Mouse (Mus musculus): ENCODE data around the gene Ttc34. TPM values are rescaled to one million over a fixed set of nuclear protein-coding genes. Genes with fewer than 3 reads are reported as not detected.

Gene Ttc34
- polyA plus RNA-seq, 1 experiment = not detected

DNA sequence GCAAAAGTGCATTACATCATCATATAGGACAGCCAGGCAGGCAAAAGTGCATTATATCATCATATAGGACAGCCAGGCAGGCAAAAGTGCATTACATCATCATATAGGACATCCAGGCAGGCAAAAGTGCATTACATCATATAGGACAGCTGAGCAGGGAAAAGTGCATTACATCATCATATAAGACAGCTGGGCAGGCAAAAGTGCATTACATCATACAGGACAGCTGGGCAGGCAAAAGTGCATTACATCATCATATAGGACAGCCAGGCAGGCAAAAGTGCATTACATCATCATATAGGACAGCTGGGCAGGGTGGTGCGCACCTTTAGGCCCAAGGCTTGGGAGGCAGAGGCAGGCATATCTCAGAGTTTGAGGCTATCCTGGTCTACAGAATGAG, 15.4 kb downstream of the Ttc34 start:
- Histone ChIP-seq H3K27ac (replicated peaks; ENCODE audit: low read depth, low read length) (no peak overlapping the region), H3K4me1 (ENCODE audit: control insufficient read depth, insufficient read depth, insufficient read length, low read length) (no peaks in the 10 kb centered on the region), H3K4me3 (ENCODE audit: insufficient read depth, low read depth, low read length) (no peak overlapping the region)

- Histone ChIP-seq H3K27ac (replicated peaks; ENCODE audit: low read depth, low read length) (no peak overlapping the region), H3K4me3 (ENCODE audit: insufficient read depth, low read depth, low read length) (no peak overlapping the region), H3K4me1 (ENCODE audit: control insufficient read depth, insufficient read depth, insufficient read length, low read length) (no peaks in the 10 kb centered on the region)
Measured at GRCm38 (mm10) chr4:154853881-154854280, 16.6 kb downstream of the Ttc34 start.

DNA sequence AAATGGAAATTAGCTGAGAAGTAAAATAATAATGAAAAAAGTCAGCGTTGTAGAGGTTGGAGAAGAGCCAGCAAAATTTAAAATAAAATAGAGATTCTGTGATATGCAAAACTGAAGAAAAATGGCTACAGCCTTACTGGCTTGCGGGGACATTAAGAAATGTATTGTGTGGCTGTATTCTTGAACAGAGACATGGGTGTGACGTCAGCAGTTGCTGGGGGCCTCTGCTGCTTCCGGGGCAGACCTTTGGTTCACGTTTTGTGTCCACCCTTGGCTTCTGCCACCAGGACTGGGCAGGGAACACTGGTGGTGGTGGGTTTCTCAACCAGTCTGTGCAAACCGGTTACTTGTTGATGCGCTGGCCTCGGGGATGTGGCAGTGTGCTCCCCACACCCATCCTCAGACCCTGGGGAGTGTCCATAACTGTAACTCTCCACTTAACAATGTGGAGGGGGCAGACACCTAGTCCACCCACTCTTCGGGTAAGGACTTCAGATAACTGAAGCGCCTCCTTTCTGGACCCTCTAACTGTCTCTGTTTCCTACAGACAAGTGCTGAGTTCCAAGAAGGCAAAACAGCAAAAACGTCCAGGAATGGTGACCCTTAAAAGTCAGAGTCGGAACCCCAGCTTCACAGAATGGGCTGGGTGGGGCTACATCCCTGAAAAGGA, 17.6 kb downstream of the Ttc34 start:
- Histone ChIP-seq H3K4me3 (ENCODE audit: insufficient read depth, low read depth, low read length) (no peak overlapping the region), H3K27ac (replicated peaks; ENCODE audit: low read depth, low read length) (no peak overlapping the region)

DNA sequence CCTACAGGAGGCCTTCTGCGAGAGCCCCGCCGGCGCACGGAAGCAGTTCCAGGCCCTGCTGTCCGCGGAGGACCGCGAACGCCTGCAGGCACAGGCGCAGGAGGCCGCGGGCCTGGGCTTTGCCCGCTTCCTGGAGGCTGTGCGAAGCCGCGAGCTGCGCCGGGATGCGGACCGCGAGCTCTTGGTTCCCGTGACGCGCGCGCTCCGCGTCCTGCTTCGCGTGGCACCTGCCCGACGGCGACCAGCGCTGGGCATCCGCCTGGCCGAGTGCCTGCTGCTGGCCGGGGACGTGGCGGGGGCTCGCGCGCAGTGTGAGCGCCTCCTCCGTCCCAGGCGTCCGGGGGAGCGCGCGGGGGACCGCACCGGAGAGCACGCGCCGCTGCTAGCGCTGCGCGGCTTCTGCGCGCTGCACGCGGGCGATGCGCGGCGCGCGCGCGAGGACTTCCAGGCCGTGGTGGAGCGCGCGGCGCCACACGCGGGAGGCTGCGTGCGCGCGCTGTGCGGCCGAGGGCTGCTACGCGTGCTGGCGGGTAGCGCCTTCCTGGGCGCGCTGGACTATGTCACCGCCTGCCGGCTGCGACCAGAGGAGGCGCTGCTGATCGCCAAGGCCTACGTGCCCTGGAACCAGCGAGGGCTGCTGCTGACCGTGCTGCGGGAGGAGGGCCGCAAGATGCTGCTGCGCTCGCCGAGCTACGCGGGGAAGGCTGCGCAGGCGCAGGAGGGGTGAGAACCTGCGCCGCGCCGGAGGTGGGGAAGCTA, 18.6 kb downstream of the Ttc34 start:
- Histone ChIP-seq H3K27ac (replicated peaks; ENCODE audit: low read depth, low read length) (no peak overlapping the region), H3K4me1 (ENCODE audit: control insufficient read depth, insufficient read depth, insufficient read length, low read length) (no peaks in the 10 kb centered on the region), H3K4me3 (ENCODE audit: insufficient read depth, low read depth, low read length) (peak overlapping the region; percentile 39)

More for the DNA sequence above, 17.6 kb downstream of the Ttc34 start:
- H3K4me1 ChIP-seq (ENCODE audit: control insufficient read depth, insufficient read depth, insufficient read length, low read length) = no peaks in the 10 kb centered on the region

- Histone ChIP-seq H3K27ac (replicated peaks; ENCODE audit: low read depth, low read length) (no peak overlapping the region), H3K4me1 (ENCODE audit: control insufficient read depth, insufficient read depth, insufficient read length, low read length) (no peaks in the 10 kb centered on the region), H3K4me3 (ENCODE audit: insufficient read depth, low read depth, low read length) (peak overlapping the region; percentile 39)
Measured at GRCm38 (mm10) chr4:154856480-154856837, 19.2 kb downstream of the Ttc34 start.

DNA sequence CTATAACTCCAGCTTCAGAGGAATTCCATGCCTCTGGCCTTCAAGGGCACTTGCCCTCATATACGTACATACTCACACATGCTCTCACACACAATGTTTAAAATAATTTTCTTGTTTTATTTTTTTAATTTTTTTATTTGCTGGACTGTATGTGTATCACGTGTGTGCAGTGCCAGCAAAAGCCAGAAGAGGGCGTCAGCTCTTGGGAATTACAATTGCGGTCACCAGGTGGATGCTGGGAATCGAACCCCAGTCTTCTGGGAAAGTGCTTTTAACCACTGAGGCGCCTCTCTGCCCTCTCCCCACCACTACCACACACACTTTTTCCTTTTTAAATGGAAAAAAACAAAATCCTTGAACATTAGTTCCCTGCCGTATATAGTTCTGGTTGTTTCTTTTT, 19.6 kb downstream of the Ttc34 start:
- no peak overlapping the region for H3K27ac ChIP-seq (replicated peaks; ENCODE audit: low read depth, low read length)
- no peak overlapping the region for H3K4me3 ChIP-seq (ENCODE audit: insufficient read depth, low read depth, low read length)
- H3K4me1 ChIP-seq (ENCODE audit: control insufficient read depth, insufficient read depth, insufficient read length, low read length) = no peaks in the 10 kb centered on the region

GRCm38 (mm10) chr4:154857366-154858240, 20.3 kb downstream of the Ttc34 start:
- no peak overlapping the region for H3K27ac ChIP-seq (replicated peaks; ENCODE audit: low read depth, low read length)
- no peak overlapping the region for H3K4me3 ChIP-seq (ENCODE audit: insufficient read depth, low read depth, low read length)
- H3K4me1 ChIP-seq (ENCODE audit: control insufficient read depth, insufficient read depth, insufficient read length, low read length) = no peaks in the 10 kb centered on the region

GRCm38 (mm10) chr4:154858601-154859000, 21.3 kb downstream of the Ttc34 start:
- Histone ChIP-seq H3K27ac (replicated peaks; ENCODE audit: low read depth, low read length) (no peak overlapping the region), H3K4me3 (ENCODE audit: insufficient read depth, low read depth, low read length) (no peak overlapping the region), H3K4me1 (ENCODE audit: control insufficient read depth, insufficient read depth, insufficient read length, low read length) (no peaks in the 10 kb centered on the region)

DNA sequence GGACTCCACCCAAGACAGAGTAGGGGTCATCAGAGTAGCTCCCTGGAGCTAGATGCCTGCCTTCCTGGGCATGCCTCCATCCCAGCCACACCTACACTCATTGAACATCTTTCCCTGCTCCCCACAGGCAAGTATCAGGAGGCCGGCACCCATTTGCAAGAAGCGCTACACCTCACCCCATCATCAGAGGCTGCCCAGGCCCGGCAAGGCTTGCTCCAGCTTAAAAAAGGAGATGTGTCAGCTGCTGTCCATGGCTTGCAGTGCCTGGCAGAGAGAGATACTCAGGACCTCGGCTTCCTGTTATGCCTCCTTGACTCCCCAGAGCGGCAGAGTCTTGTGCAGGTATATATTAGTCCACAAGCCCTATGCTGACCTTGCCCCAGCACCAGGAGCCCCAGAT, 24.7 kb downstream of the Ttc34 start:
- no peaks in the 10 kb centered on the region for H3K4me1 ChIP-seq (ENCODE audit: control insufficient read depth, insufficient read depth, insufficient read length, low read length)
- no peak overlapping the region for H3K27ac ChIP-seq (replicated peaks; ENCODE audit: low read depth, low read length)
- H3K4me3 ChIP-seq (ENCODE audit: insufficient read depth, low read depth, low read length) = no peak overlapping the region

- Histone ChIP-seq H3K27ac (replicated peaks; ENCODE audit: low read depth, low read length) (no peak overlapping the region), H3K4me3 (ENCODE audit: insufficient read depth, low read depth, low read length) (no peak overlapping the region), H3K4me1 (ENCODE audit: control insufficient read depth, insufficient read depth, insufficient read length, low read length) (no peaks in the 10 kb centered on the region)
Measured at GRCm38 (mm10) chr4:154863436-154863935, 26.2 kb downstream of the Ttc34 start.

DNA sequence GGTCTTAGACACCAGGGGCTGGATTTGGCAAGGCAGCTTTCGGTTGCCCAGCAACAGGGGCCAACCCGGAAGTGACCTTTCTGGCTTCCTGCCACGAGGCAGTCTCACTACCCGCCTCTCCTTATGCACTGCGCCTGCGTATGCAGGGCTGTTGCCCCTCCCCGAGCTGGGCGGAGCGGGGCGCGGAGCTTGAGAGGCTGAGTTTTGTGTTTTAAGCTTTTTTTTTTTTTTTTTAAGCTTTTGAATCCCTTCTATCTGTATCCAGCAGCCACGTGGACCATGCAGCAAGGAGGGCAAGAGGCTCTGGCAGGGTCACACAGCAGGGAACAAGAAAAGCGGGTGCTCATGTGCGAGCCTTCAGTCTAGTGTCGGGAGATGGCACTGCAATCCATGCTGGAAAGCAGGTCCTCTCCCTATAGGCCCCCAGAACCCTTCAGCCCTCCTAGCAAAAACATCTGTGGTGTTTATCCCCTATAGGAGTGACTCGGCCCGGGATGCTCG, 27.1 kb downstream of the Ttc34 start:
- Histone ChIP-seq H3K4me3 (ENCODE audit: insufficient read depth, low read depth, low read length) (peak overlapping the region; percentile 57), H3K27ac (replicated peaks; ENCODE audit: low read depth, low read length) (no peak overlapping the region), H3K4me1 (ENCODE audit: control insufficient read depth, insufficient read depth, insufficient read length, low read length) (no peaks in the 10 kb centered on the region)

- Histone ChIP-seq H3K27ac (replicated peaks; ENCODE audit: low read depth, low read length) (no peak overlapping the region), H3K4me3 (ENCODE audit: insufficient read depth, low read depth, low read length) (no peak overlapping the region), H3K4me1 (ENCODE audit: control insufficient read depth, insufficient read depth, insufficient read length, low read length) (no peaks in the 10 kb centered on the region)
Measured at GRCm38 (mm10) chr4:154864961-154865760, 27.9 kb downstream of the Ttc34 start.

DNA sequence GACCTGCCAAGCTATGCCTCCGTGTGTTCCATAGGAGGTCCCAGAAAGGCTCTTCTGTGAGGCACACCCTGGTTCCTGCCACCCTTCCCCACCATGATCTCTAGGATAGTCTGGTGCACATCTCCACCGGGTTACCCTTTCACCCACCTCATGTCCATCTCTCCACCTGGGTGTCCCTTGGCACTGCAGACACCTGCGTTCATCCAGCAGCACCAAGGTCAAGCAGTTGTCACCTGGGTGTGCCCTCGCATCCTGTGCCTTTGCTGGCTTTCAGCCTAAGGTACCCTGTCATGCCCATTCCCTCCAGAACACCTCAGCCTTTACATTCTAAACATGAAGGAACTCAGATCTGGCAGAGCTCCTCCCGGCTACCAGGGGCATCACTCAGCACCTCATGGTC, 29.1 kb downstream of the Ttc34 start:
- no peak overlapping the region for H3K4me3 ChIP-seq (ENCODE audit: insufficient read depth, low read depth, low read length)
- no peaks in the 10 kb centered on the region for H3K4me1 ChIP-seq (ENCODE audit: control insufficient read depth, insufficient read depth, insufficient read length, low read length)
- no peak overlapping the region for H3K27ac ChIP-seq (replicated peaks; ENCODE audit: low read depth, low read length)

DNA sequence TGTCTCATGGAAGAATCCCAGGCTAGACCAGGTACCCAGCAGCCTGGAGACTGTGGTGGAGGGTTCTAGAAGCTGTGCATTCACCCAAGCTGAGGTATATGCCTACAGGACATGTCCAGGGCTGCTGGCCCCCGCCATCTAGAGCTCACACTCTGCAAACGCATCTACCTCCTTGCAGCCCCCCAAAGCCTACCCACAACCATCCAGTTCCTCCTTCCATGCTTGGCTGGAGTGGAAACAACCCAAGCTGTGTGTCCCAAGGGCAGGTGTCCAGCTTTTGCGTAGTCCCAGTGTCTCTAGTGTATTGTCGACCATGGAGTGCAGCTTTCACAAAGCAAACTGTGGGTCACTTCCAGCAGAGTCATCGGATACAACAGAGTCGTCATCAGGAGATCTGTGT, 30.0 kb downstream of the Ttc34 start:
- Histone ChIP-seq H3K27ac (replicated peaks; ENCODE audit: low read depth, low read length) (no peak overlapping the region), H3K4me1 (ENCODE audit: control insufficient read depth, insufficient read depth, insufficient read length, low read length) (no peaks in the 10 kb centered on the region), H3K4me3 (ENCODE audit: insufficient read depth, low read depth, low read length) (no peak overlapping the region)
